Mouse (Mus musculus) kidney, postnatal 10 days (tissue): ENCODE data around the gene Olfr1233.

Source experiments
- DNase-seq: peaks from one replicate; pipeline ENCODE4 v3.0.0; 2021; ENCODE audit warnings: mixed read lengths

The Olfr1233 gene

DNA sequence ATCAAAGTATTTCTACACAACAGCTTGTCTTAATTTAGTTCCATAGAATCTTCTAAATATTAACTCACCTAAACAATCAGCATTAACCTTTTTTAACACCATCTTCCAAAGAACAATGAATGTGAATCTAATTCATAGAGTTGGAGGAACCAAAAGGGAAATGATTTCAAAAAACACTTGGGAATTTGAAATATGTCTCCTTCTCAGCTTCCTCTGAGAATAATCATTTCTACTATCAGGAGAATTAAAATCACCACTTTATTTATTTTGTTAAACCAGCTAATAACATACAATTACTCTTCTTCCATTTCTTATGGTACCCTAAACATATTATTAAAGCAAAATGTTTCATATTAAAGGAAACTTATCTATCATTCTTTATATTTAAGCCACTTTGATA lies at the start of gene Olfr1233:
Gene Olfr1233, minus strand, starts transcription at position 101 of the 400 bp plus-strand sequence.
- no peak for DNase-seq

DNA sequence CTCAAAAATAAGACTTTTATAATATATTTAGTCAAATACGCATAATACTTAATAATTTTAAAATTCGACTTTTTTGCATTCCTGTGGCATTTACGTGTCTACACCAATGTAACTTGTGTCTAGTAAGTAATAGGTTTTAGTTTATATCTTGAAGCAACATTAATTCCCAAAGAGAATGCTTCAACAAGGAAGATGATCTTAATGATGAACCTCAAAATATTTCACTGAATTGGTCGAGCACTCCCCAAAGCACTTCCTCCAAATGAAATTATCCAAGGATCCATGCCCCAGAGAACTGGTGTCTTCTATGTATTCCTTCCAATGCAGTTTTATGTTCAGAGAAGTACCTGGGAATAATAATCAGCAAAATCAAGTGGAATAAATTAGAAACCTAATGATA lies 22.6 kb upstream of the Olfr1233 start, which contains the start of gene Olfr1234:
Gene Olfr1234, minus strand, starts transcription at position 101 of the 400 bp plus-strand sequence.
- no peak for DNase-seq

DNA sequence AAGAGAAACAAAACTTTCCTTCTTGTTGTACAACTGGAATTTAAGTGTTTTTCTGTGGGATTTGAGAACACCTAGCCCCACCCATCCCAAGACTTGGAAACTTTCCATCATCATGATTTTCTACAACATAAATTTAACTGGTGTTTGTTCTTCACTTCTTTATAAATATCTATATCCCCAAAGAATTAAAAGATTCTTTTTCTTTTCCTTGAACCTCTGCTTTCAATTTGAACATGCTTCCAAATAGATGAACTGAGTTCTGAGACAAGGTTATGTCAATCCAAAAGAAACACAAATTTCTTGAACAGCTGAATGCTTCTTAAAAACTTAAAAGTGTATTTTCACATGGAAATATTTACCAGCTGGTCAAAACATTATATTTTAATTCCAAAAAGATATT lies 12.6 kb downstream of the Olfr1233 start, which contains the start of gene Olfr1232:
Gene Olfr1232, minus strand, starts transcription at position 101 of the 400 bp plus-strand sequence.
- no peak for DNase-seq

DNA sequence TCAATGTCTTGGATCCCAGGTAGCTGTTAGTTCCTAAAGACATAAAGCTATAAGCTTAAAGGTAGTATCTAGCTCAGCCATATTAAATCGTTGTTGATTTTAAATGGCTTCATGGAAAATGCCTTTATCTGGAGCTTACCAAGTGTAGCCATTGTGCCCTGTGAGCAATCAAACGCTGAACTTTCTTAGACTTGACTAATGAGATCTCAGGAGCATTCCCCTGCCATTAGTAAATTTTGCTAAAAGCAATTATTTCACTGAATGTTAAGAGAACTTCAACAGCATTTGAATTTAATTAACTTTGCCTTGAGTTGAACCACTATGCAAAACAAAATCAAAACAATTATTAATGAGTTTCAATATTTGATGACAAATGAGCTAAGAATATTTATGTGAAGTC lies 35.2 kb downstream of the Olfr1233 start, which contains the start of gene Olfr1231:
Gene Olfr1231, minus strand, starts transcription at position 101 of the 400 bp plus-strand sequence.
- no peak for DNase-seq

DNA sequence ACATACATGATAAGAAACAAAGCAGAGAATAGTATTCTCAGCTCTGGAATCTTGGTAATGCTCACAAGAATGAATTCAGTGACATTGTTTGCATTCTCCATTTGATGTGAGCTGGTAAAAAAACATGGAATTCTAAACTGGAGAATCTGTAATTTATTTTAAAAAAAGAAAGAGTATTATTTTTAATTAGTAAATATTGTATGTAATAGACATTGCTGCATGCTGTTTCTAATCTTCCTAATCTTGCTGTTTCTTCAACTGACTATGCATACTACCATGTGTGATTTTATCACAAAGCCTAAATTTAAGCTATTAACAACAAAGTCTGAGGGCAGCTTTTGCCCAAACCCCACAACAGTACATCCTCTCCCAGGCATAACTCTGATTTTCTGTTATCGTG lies 45.0 kb downstream of the Olfr1233 start, which contains the start of gene Olfr1230:
Gene Olfr1230, minus strand, starts transcription at position 101 of the 400 bp plus-strand sequence.
- no peak for DNase-seq

DNA sequence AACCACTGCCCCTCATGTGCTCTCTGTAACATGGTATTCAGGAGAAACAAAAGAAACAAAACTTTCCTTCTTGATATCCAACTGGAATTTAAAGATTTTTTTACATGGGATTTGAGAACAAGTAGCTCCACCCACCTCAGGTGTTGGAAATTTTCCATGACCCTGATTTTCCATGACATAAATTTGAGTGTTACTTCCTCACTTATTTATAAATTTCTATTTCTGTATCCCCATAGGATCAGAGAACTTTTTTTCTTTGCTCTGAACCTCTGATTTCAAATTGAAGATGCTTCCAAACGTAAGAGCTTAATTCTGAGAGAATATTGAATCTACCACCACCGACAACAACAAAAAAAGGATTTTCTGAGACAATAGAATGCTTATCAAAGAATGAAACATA lies 54.3 kb downstream of the Olfr1233 start, which contains the start of gene Olfr1229:
Gene Olfr1229, minus strand, starts transcription at position 101 of the 400 bp plus-strand sequence.
- no peak for DNase-seq
